Mouse (Mus musculus): ENCODE data around the gene Nt5e. TPM values are rescaled to one million over a fixed set of nuclear protein-coding genes. Genes with fewer than 3 reads are reported as not detected.

The Nt5e gene
- 23.4 TPM for polyA plus RNA-seq (2014; fragmentation: Illumina TruSeq; extraction: RNeasy Lipid Tissue Mini Kit (QIAGEN cat#74804); ENCODE audit: insufficient read depth, low read depth, low replicate concordance)

GRCm38 (mm10) chr9:88326930-88327901, at the start of gene Nt5e:
Nt5e (plus strand) TSS chr9:88327197.

Other genes starting within 250 kb of the Nt5e start
- 18.8 TPM for gene Snx14, start 111.8 kb downstream of the Nt5e start, polyA plus RNA-seq (2014; fragmentation: Illumina TruSeq; extraction: RNeasy Lipid Tissue Mini Kit (QIAGEN cat#74804); ENCODE audit: insufficient read depth, low read depth, low replicate concordance)
- not detected for gene Gm20537, start 129.4 kb downstream of the Nt5e start, polyA plus RNA-seq (2014; fragmentation: Illumina TruSeq; extraction: RNeasy Lipid Tissue Mini Kit (QIAGEN cat#74804); ENCODE audit: insufficient read depth, low read depth, low replicate concordance)
- gene Syncrip, start 155.4 kb downstream of the Nt5e start, polyA plus RNA-seq (2014; fragmentation: Illumina TruSeq; extraction: RNeasy Lipid Tissue Mini Kit (QIAGEN cat#74804); ENCODE audit: insufficient read depth, low read depth, low replicate concordance): 30.1 TPM
- 6.5 TPM for gene Zfp949, start 220.8 kb downstream of the Nt5e start, polyA plus RNA-seq (2014; fragmentation: Illumina TruSeq; extraction: RNeasy Lipid Tissue Mini Kit (QIAGEN cat#74804); ENCODE audit: insufficient read depth, low read depth, low replicate concordance)

All from lung, adult 10 weeks (tissue).